ENCODE assay signal across 8 mouse cellular contexts in the genomic region with DNA sequence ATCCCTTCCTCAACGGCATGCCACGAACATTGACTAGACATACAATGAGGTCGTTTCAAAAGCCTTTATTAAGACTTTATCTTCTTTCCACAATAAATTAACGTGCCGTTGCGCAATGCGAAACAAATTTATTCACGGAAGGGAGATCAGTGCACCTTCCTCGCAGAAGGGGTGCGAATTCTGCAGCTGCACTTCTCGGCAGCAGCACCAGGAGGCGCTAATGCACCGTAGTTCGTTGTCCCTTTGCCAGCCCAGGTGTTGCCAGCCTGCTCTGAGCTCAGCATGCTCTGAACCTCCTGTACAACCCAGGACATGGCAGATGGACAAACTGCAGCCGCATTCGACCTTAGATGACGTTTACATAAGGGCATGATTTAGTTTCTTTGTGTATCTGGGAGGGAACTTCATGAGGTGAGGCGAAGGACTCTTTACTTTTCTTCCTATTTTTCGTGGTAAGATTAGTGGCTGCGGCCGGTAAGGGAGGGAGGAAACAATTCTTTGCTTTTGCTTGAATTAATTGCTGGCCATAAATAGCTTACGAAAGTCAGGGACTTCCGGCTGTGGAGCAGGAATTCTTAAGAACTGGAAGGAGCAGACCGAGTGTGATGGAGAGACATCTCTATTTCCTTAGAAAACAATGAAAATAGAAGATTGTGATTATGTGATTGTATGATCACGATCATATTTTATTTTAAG.
DNase-seq lines count a peak whose midpoint lies in the region; ATAC-seq and TF ChIP-seq lines count a peak whose summit lies in the region.

No protein-coding gene starts in this region.

- H3K27ac ChIP-seq in intestine, embryonic 16.5 days (ENCODE audit: low read length), result no peak overlapping the region
- H3K27ac ChIP-seq in midbrain, embryonic 10.5 days (replicated peaks), result no peak overlapping the region
- no peak overlapping the region for H3K27ac ChIP-seq in small intestine, adult 2 months (ENCODE audit: insufficient read depth, low read depth, low read length)

- peak; percentile 93 for ATAC-seq in intestine, embryonic 16.5 days
- ATAC-seq in erythroid progenitor cell, adult 5-6 weeks (replicated peaks; ENCODE audit: low FRiP score, poor library complexity, severe bottlenecking), result no peak

- peak overlapping the region; percentile 27 for H3K4me3 ChIP-seq in intestine, embryonic 16.5 days (ENCODE audit: low read length)
- H3K4me3 ChIP-seq in midbrain, embryonic 10.5 days, result no peak overlapping the region
- no peak overlapping the region for H3K4me3 ChIP-seq in small intestine, adult 2 months (ENCODE audit: low read depth, low read length)

- H3K4me2 ChIP-seq in intestine, embryonic 16.5 days (ENCODE audit: low read depth, low read length), result peak overlapping the region; percentile 48

- H3K9ac ChIP-seq in intestine, embryonic 16.5 days (ENCODE audit: low read depth, low read length), result peak overlapping the region; percentile 19; the same call in 1 of the 2 replicates

- TF ChIP-seq POLR2A in small intestine, adult 2 months (IDR thresholded peaks at IDR 0.05; ENCODE audit: low read depth, low read length), result no peak

- no peaks in the 10 kb centered on the region for H3K36me3 ChIP-seq in intestine, embryonic 16.5 days (ENCODE audit: control insufficient read depth, insufficient read depth, low read length)
- H3K36me3 ChIP-seq in midbrain, embryonic 10.5 days, result no peaks in the 10 kb centered on the region
- no peaks in the 10 kb centered on the region for H3K36me3 ChIP-seq in small intestine, adult 2 months (ENCODE audit: control insufficient read depth, insufficient read depth, low read length)

- peak; percentile 65 for TF ChIP-seq CTCF in small intestine, adult 2 months (IDR thresholded peaks at IDR 0.05; ENCODE audit: extremely low read depth, insufficient read length, insufficient replicate concordance, low read depth, low read length)

- DNase-seq in adipocyte (ENCODE audit: low spot score), result peak; percentile 11
- DNase-seq in cerebellum, adult 9-10 months, result peak; percentile 80
- peak; percentile 73 to 84 for DNase-seq in frontal cortex, postnatal 25 days (ENCODE audit: low spot score in 2 of 2)
- DNase-seq in left cerebral cortex, postnatal 10 days (ENCODE audit: extremely low spot score in 1 of 2, low spot score in 2 of 2), result peak; percentile 67 to 70
- peak; percentile 68 for DNase-seq in midbrain, embryonic 10.5 days (ENCODE audit: low spot score)

- H3K27me3 ChIP-seq in intestine, embryonic 16.5 days (replicated peaks; ENCODE audit: control insufficient read depth, insufficient read depth, low read length), result no peaks in the 10 kb centered on the region
- no peaks in the 10 kb centered on the region for H3K27me3 ChIP-seq in midbrain, embryonic 10.5 days (ENCODE audit: low read depth, poor library complexity, severe bottlenecking)
- H3K27me3 ChIP-seq in small intestine, adult 2 months (ENCODE audit: control insufficient read depth, insufficient read depth, low read length), result no peaks in the 10 kb centered on the region

- intact Hi-C loops in left cerebral cortex, postnatal 10 days (cut with DNase I), result loop anchor here (5.0 kb wide), 2 partner anchors 656 to 751 kb away; no protein-coding TSS in a partner anchor

- WGBS in intestine, embryonic 16.5 days, result 13% methylated on average over 25 of the region's 25 CpGs
- WGBS in midbrain, embryonic 10.5 days, result 35% methylated on average over 25 of the region's 25 CpGs
- WGBS in small intestine, adult 2 months, result 7% methylated on average over 25 of the region's 25 CpGs

- H3K9me3 ChIP-seq in intestine, embryonic 16.5 days (ENCODE audit: control insufficient read depth, low read length), result no peaks in the 10 kb centered on the region
- no peaks in the 10 kb centered on the region for H3K9me3 ChIP-seq in midbrain, embryonic 10.5 days (replicated peaks)

- H3K4me1 ChIP-seq in intestine, embryonic 16.5 days (ENCODE audit: control insufficient read depth, insufficient read depth, low read length), result peaks cover 5% of the 10 kb centered on the region; the same call in 1 of the 2 replicates
- no peaks in the 10 kb centered on the region for H3K4me1 ChIP-seq in midbrain, embryonic 10.5 days
- H3K4me1 ChIP-seq in small intestine, adult 2 months (ENCODE audit: control insufficient read depth, insufficient read depth, insufficient read length, low read length), result 0 out of 2 replicates have a peak, but pooled peaks cover 2% of the 10 kb centered on the region

Comparison
In these comparisons a context has a peak if more than half of its experiments do, and no peak if none do; other contexts are left out.
1. DNase-seq: peak in every context shown above with its lines; median percentile 80 in cerebellum, adult 9-10 months; 78 in frontal cortex, postnatal 25 days; 68 in left cerebral cortex, postnatal 10 days; 68 in midbrain, embryonic 10.5 days; 11 in adipocyte.